Mouse (Mus musculus): ENCODE measurements around the gene Rnf208.

- TF ChIP-seq CTCF (IDR thresholded peaks at IDR 0.05; ENCODE audit: control insufficient read depth, insufficient read depth, insufficient read length) (no peak), MYOG (IDR thresholded peaks at IDR 0.05; ENCODE audit: control insufficient read depth, extremely low read depth, insufficient read length) (no peak), USF1 (IDR thresholded peaks at IDR 0.05; ENCODE audit: low read depth) (no peak), CEBPB (IDR thresholded peaks at IDR 0.05; ENCODE audit: low read depth) (no peak), MAX (IDR thresholded peaks at IDR 0.05) (no peak)
Observed at GRCm38 (mm10) chr2:25293706-25294105, 51.7 kb downstream of the Rnf208 start.

Measured in C2C12 (cell line).